Mouse (Mus musculus): ENCODE measurements around the gene Slc44a4.

Gene Slc44a4

GRCm38 (mm10) chr17:34975581-34976492 is 61.6 kb downstream of the Slc44a4 start:
- no peak for DNase-seq (ENCODE audit: low read depth, low spot score)
- Histone ChIP-seq H3K36me3 (ENCODE audit: control insufficient read depth, insufficient read depth, low read length, poor library complexity, severe bottlenecking) (no peaks in the 10 kb centered on the region), H3K27me3 (ENCODE audit: control insufficient read depth, insufficient read depth, low read length, poor library complexity, severe bottlenecking) (no peaks in the 10 kb centered on the region)

DNA sequence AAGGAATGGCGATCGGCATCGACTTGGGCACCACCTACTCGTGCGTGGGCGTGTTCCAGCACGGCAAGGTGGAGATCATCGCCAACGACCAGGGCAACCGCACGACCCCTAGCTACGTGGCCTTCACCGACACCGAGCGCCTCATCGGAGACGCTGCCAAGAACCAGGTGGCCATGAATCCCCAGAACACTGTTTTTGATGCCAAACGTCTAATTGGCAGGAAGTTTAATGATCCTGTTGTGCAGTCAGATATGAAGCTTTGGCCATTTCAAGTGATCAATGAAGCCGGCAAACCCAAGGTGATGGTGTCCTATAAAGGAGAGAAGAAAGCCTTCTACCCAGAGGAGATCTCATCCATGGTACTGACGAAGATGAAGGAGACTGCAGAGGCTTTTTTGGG is 62.7 kb downstream of the Slc44a4 start:
- no peaks in the 10 kb centered on the region for H3K36me3 ChIP-seq (ENCODE audit: control insufficient read depth, insufficient read depth, low read length, poor library complexity, severe bottlenecking)
- H3K27me3 ChIP-seq (ENCODE audit: control insufficient read depth, insufficient read depth, low read length, poor library complexity, severe bottlenecking) = no peaks in the 10 kb centered on the region
- DNase-seq (ENCODE audit: low read depth, low spot score) = no peak

- DNase-seq (ENCODE audit: low read depth, low spot score) = no peak
- H3K27me3 ChIP-seq (ENCODE audit: control insufficient read depth, insufficient read depth, low read length, poor library complexity, severe bottlenecking) = no peaks in the 10 kb centered on the region
- no peaks in the 10 kb centered on the region for H3K36me3 ChIP-seq (ENCODE audit: control insufficient read depth, insufficient read depth, low read length, poor library complexity, severe bottlenecking)
These were observed 64.0 kb downstream of the Slc44a4 start for GRCm38 (mm10) chr17:34978239-34978638.

GRCm38 (mm10) chr17:34979631-34980030 is 65.4 kb downstream of the Slc44a4 start:
- no peaks in the 10 kb centered on the region for H3K36me3 ChIP-seq (ENCODE audit: control insufficient read depth, insufficient read depth, low read length, poor library complexity, severe bottlenecking)
- no peak for DNase-seq (ENCODE audit: low read depth, low spot score)
- H3K27me3 ChIP-seq (ENCODE audit: control insufficient read depth, insufficient read depth, low read length, poor library complexity, severe bottlenecking) = no peaks in the 10 kb centered on the region

Data from splenic B cell, adult 2 months (primary cell).